Mouse (Mus musculus) midbrain, embryonic 14.5 days (tissue): ENCODE measurements at regions not wholly inside any gene's neighbourhood (a gene's known extent, or its start where the extent isn't known, plus 50 kb on each side); places are given as distances from the start of the nearest gene placed in this dataset.
A peak's percentile ranks its signal among the peaks of the same experiment; 100 is the strongest.
"Not testable (repeated sequence)": the region's sequence is repeated elsewhere in the genome, so short reads cannot be mapped to it uniquely, and the experiment has no call there.

Experiments
- ATAC-seq: fragments of 200-750 bp; cut with Nextera tagmentation; 2 replicates; pipeline ENCODE4 v1.8.0; 2017; ENCODE audit warnings: moderate number of reproducible peaks, moderate library complexity; ENCODE audit not compliant: low FRiP score, low TSS enrichment
- DNase-seq: peaks from one replicate; pipeline ENCODE4 v3.0.0-alpha.2; 2015
- H3K27ac ChIP-seq: fragments of 300-500 bp; sonication (generic); replicated peaks from 2 replicates; pipeline ENCODE4 v1.5.1; 2014; ENCODE audit warnings: mild to moderate bottlenecking, low read depth, low read length, moderate library complexity
- H3K27me3 ChIP-seq: fragments of 300-500 bp; sonication (generic); 2 replicates; pipeline ENCODE4 v1.6.1; 2014; ENCODE audit warnings: low read length, control low read depth, mixed read lengths; ENCODE audit not compliant: control insufficient read depth, insufficient read depth
- H3K36me3 ChIP-seq: fragments of 300-500 bp; sonication (generic); 2 replicates; pipeline ENCODE4 v1.6.1; 2014; ENCODE audit warnings: low read length, control low read depth; ENCODE audit not compliant: control insufficient read depth, insufficient read depth
- H3K4me1 ChIP-seq: fragments of 300-500 bp; sonication (generic); 2 replicates; pipeline ENCODE4 v1.6.1; 2014; ENCODE audit warnings: mild to moderate bottlenecking, antibody characterized with exemption, low read length, control low read depth; ENCODE audit not compliant: control insufficient read depth, insufficient read depth
- H3K4me2 ChIP-seq: fragments of 300-500 bp; sonication (generic); 2 replicates; pipeline ENCODE4 v1.6.1; 2014; ENCODE audit warnings: mild to moderate bottlenecking, low read length, moderate library complexity
- H3K4me3 ChIP-seq: fragments of 300-500 bp; sonication (generic); replicated peaks from 2 replicates; pipeline ENCODE4 v1.5.1; 2014; ENCODE audit warnings: low read depth, low read length
- H3K9ac ChIP-seq: fragments of 300-500 bp; sonication (generic); replicated peaks from 2 replicates; pipeline ENCODE4 v1.6.1; 2014; ENCODE audit warnings: mild to moderate bottlenecking, low read length, moderate library complexity
- H3K9me3 ChIP-seq: fragments of 300-500 bp; sonication (generic); 2 replicates; pipeline ENCODE4 v1.6.1; 2016; ENCODE audit warnings: low read length, control low read depth, mixed read lengths; ENCODE audit not compliant: control insufficient read depth
- WGBS: fragments of 180-500 bp; shearing (Covaris S2); extraction: QIAGEN DNeasy Blood & Tissue Kit; methylation state at CpG from one replicate; pipeline ENCODE4 v1.1.7; 2014; 5-methylcytosine and 5-hydroxymethylcytosine counted together

GRCm38 (mm10) chr1:30588885-30589284 lies 284.8 kb downstream of the Phf3 start:
- Histone ChIP-seq H3K36me3 (no peaks in the 10 kb centered on the region), H3K9ac (no peak overlapping the region), H3K27ac (no peak overlapping the region), H3K27me3 (no peaks in the 10 kb centered on the region), H3K4me3 (no peak overlapping the region), H3K9me3 (no peaks in the 10 kb centered on the region), H3K4me2 (no peak overlapping the region), H3K4me1 (no peaks in the 10 kb centered on the region)
- ATAC-seq (no peak), DNase-seq (no peak)
- 80% methylated on average over 3 of the region's 3 CpGs for WGBS

GRCm38 (mm10) chr1:30588336-30588735 lies 285.4 kb downstream of the Phf3 start:
- Histone ChIP-seq H3K9ac (no peak overlapping the region), H3K36me3 (no peaks in the 10 kb centered on the region), H3K4me3 (no peak overlapping the region), H3K27me3 (no peaks in the 10 kb centered on the region), H3K9me3 (no peaks in the 10 kb centered on the region), H3K4me1 (no peaks in the 10 kb centered on the region), H3K27ac (no peak overlapping the region), H3K4me2 (no peak overlapping the region)
- ATAC-seq (no peak), DNase-seq (no peak)
- 83% methylated on average over 4 of the region's 4 CpGs for WGBS

DNA sequence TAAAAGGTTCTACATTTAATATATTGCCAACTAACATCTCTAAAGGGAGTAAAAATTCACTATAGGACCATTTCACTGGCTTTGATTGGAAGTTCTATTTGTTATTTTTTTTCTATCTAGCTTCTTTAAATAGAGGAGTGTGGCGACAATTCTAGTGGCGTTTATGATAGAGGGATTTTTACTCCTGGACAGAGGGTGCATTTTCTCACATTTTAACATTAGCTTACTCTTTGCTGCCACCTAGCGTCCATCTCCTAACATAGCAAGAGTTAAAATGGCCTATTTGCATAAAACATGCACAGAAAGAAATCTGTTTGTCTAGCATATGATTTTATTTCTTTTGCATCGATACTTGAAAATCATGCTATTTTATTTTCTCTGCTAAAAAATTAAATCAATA lies 288.9 kb downstream of the Phf3 start:
- DNase-seq = peak; percentile 89
- H3K4me2 ChIP-seq = no peak overlapping the region
- no peaks in the 10 kb centered on the region for H3K4me1 ChIP-seq
- H3K9me3 ChIP-seq = no peaks in the 10 kb centered on the region
- peak; percentile 41; the same call in 1 of the 2 replicates for ATAC-seq
- no peak overlapping the region for H3K4me3 ChIP-seq
- no peak overlapping the region for H3K9ac ChIP-seq
- H3K27ac ChIP-seq = no peak overlapping the region
- H3K27me3 ChIP-seq = no peaks in the 10 kb centered on the region
- 4% methylated on average over 4 of the region's 4 CpGs for WGBS
- no peaks in the 10 kb centered on the region for H3K36me3 ChIP-seq

- Histone ChIP-seq H3K9ac (no peak overlapping the region), H3K27me3 (no peaks in the 10 kb centered on the region), H3K4me3 (no peak overlapping the region), H3K27ac (no peak overlapping the region), H3K4me2 (no peak overlapping the region), H3K4me1 (no peaks in the 10 kb centered on the region), H3K36me3 (no peaks in the 10 kb centered on the region), H3K9me3 (no peaks in the 10 kb centered on the region)
- DNase-seq (no peak), ATAC-seq (no peak)
- WGBS = 83% methylated on average over 6 of the region's 6 CpGs
Measured at GRCm38 (mm10) chr1:30583860-30584259, 289.9 kb downstream of the Phf3 start.

- Histone ChIP-seq H3K27ac (no peak overlapping the region), H3K4me3 (no peak overlapping the region), H3K36me3 (no peaks in the 10 kb centered on the region), H3K9ac (no peak overlapping the region), H3K27me3 (no peaks in the 10 kb centered on the region), H3K4me2 (no peak overlapping the region), H3K4me1 (no peaks in the 10 kb centered on the region), H3K9me3 (no peaks in the 10 kb centered on the region)
- no peak for ATAC-seq
- 84% methylated on average over 6 of the region's 6 CpGs for WGBS
- DNase-seq = no peak
Measured at GRCm38 (mm10) chr1:30564757-30565156, 309.0 kb downstream of the Phf3 start.

GRCm38 (mm10) chr1:30548761-30549160 lies 325.0 kb downstream of the Phf3 start:
- not testable (repeated sequence) for H3K9ac ChIP-seq, DNase-seq, H3K9me3 ChIP-seq, H3K4me1 ChIP-seq, H3K4me3 ChIP-seq, H3K36me3 ChIP-seq, ATAC-seq, H3K4me2 ChIP-seq, H3K27ac ChIP-seq, H3K27me3 ChIP-seq
- 4% methylated on average over 4 of the region's 4 CpGs for WGBS

DNA sequence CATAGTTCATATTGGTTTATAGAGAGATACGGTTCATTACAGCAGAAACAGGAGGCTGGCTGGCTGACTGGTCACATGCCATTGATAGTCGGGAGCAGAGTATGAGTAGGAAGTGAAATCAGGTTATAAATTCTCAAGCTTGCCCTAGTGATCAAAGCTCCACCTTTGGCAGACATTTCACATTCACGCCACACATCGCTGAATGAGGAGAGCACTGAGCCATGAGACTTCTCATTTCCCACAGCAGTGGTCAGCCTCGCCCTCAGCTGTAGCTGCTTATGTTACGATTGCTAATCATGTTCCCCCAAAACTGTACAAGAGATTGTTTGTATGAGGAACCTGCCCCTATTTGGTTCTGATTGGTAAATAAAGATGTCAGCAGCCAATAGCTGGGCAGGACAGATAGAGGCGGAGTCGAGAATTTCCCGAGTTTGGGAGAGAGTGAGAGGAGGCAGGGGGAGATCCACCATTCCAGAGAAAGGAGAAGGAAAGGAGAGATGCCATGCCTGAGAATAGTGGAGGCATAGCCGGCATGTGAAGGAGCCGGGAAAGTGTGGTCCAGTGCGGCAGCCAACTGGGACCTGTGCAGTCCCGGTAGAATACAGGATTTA lies 333.5 kb downstream of the Phf3 start:
- no peaks in the 10 kb centered on the region for H3K36me3 ChIP-seq
- no peaks in the 10 kb centered on the region for H3K27me3 ChIP-seq
- no peaks in the 10 kb centered on the region for H3K4me1 ChIP-seq
- no peak overlapping the region for H3K27ac ChIP-seq
- H3K4me2 ChIP-seq = no peak overlapping the region
- WGBS = 89% methylated on average over 13 of the region's 13 CpGs
- H3K9me3 ChIP-seq = no peaks in the 10 kb centered on the region
- DNase-seq (no peak), ATAC-seq (no peak)
- H3K4me3 ChIP-seq = no peak overlapping the region
- H3K9ac ChIP-seq = no peak overlapping the region

- 76% methylated on average over 11 of the region's 11 CpGs for WGBS
- ATAC-seq (no peak), DNase-seq (no peak)
- Histone ChIP-seq H3K4me2 (no peak overlapping the region), H3K4me3 (no peak overlapping the region), H3K27me3 (no peaks in the 10 kb centered on the region), H3K4me1 (no peaks in the 10 kb centered on the region), H3K9me3 (no peaks in the 10 kb centered on the region), H3K36me3 (no peaks in the 10 kb centered on the region), H3K27ac (0 out of 2 replicates have a peak overlapping the region, but pooled peaks have one; percentile 5), H3K9ac (no peak overlapping the region)
Measured at GRCm38 (mm10) chr1:30536989-30537975, 336.4 kb downstream of the Phf3 start.

DNA sequence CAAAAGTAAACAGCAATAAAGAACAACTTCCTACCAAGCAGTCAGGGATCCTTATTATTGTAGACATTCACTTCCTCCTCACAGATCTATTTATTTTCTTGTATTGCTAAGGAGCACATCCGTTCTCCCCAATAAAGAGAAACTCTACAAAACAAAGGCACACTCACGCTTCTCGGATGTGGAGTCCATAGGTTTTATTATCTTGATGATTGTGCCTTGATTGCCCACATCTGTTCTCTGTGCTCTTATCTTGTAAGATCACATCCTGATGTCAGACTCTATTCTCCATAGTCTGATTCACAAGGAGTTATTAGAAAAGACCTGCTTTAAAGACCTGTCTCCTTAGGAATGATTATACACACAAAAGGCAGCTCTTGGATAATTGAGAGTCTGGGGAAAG lies 356.4 kb downstream of the Phf3 start:
- H3K27me3 ChIP-seq = no peaks in the 10 kb centered on the region
- H3K36me3 ChIP-seq = no peaks in the 10 kb centered on the region
- no peak overlapping the region for H3K9ac ChIP-seq
- no peaks in the 10 kb centered on the region for H3K4me1 ChIP-seq
- ATAC-seq (no peak), DNase-seq (no peak)
- H3K4me2 ChIP-seq = no peak overlapping the region
- WGBS = 87% methylated on average over 3 of the region's 3 CpGs
- no peak overlapping the region for H3K27ac ChIP-seq
- no peaks in the 10 kb centered on the region for H3K9me3 ChIP-seq
- H3K4me3 ChIP-seq = no peak overlapping the region
